Mouse (Mus musculus) adrenal gland, adult 2 months (tissue): Measurements from ENCODE around the gene Uts2. TPM values are rescaled to one million over a fixed set of nuclear protein-coding genes. Genes with fewer than 3 reads are reported as not detected.

Experiments
- DNase-seq: peaks from one replicate; pipeline ENCODE4 v3.0.0; 2021
- long read RNA-seq: library from polyadenylated mRNA; stranded (forward); transcript quantifications from one replicate; pipeline ENCODE4 v2.0.0, GENCODE M21; 2021
- polyA plus RNA-seq: library from polyadenylated mRNA; depleted of rRNA; stranded (reverse); fragments of >200 nt; gene quantifications from 2 replicates; pipeline ENCODE4 v1.2.3, GENCODE M21; 2012; rRNA removed
- total RNA-seq, 2 experiments: library from RNA; stranded (reverse); gene quantifications; 2 replicates each; pipeline ENCODE4 v1.2.3; 2021

Uts2 gene
- total RNA-seq: not detected
- not detected in 2 replicates for polyA plus RNA-seq
- long read RNA-seq: 0 reads

GRCm38 (mm10) chr4:150996797-150997196 lies at the start of gene Uts2:
Gene Uts2, plus strand, starts transcription at chr4:150997097.
- no peak for DNase-seq

DNA sequence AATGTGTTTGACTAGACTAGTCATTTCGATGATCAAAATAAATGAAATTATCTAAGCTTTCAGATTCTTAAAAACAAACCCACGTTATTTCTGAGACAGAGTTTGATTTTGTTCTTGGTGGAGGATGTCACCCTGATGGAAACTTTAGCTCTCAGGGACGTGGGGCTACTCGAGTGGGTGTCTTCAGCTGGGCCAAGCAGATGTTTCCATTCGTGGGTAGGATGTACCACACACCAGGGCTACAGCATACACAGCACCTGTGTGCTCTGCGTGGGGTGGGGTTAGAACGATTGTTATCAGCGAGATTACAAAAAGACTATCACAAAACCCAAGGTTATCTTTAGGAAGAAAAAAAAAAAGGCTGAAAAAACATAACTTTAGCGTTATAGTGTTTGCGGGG lies 45.9 kb upstream of the Uts2 start:
- DNase-seq: no peak

GRCm38 (mm10) chr4:150956369-150957105 lies 40.4 kb upstream of the Uts2 start:
- DNase-seq: no peak

GRCm38 (mm10) chr4:150957106-150957458 lies 39.8 kb upstream of the Uts2 start:
- no peak for DNase-seq

- no peak for DNase-seq
Observed at GRCm38 (mm10) chr4:150958536-150958935, 38.4 kb upstream of the Uts2 start.

GRCm38 (mm10) chr4:150962231-150962630 lies 34.7 kb upstream of the Uts2 start:
- DNase-seq: peak; percentile 87

DNA sequence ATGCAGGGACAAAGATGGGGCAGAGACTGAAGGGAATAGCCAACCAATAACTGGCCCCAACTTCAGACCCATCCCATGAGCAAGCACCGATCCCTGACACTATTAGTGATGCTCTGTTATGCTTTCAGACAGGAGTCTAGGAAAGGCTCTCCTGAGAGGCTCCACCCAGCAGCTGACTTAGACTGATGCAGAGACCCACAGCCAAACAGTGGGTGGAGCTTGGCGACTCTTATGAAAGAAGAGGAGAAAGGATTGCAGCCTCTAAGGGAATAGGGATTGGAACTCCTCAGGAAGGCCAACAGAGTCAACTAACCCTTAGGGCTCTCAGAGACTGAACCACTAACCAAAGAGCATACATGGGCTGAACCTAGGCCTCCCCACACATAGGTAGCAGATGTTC lies 33.2 kb upstream of the Uts2 start:
- DNase-seq: no peak

DNA sequence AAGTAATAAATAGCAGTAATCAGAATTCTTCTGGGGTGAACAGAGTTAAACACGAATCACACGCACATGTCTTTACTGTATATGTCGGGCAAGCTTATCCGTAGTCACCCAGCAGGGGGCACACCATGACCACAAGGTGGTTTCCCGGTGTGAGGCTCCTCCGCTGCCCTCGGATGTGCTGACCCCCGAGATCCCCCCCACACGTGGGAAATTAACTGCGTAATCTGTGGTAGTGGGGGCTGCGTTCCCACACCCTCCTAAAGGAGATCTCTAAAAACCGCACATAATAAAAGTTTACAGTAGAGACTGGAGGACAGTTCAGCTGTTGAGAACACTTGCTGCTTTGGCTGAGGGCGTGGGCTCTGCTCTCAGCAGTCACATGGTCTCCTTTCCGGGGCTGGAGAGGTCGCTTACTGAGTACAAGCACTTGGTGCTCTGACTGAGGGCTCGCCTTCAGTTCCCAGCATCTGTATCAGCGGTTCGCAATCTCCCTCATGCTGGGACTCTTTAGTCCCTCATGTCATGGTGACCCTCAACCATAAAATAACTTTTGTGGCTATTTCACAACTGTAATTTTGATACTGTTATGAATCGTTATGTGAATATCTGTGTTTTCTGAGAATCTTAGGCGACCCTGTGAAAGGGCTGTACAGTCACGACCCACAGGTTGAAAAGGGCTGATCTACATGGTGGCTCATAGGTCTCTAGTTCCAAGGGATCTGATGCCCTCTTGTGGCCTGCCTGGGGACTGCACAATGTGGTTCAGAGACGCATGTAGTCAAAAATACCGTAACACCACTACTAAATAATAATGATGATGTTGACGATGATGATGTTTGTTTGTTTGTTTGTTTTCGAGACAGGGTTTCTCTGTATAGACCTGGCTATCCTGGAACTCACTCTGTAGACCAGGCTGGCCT lies 32.0 kb upstream of the Uts2 start:
- peak; percentile 82 for DNase-seq

DNA sequence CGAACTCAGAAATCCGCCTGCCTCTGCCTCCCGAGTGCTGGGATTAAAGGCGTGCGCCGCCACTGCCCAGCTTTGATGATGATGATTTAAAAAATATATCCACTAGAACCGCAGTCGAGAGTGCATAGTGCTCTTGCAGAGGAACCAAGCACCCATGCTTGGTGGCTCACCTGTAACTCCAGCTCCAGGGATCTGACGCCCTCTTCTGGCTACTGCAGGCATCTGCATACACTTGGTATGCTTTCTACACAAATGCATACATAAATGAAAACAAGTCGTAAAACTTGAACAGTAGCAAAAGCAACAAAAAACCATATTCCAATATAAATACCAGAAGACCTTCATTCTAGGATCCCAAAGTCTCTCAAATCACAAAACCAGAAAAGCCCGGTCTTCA lies 31.3 kb upstream of the Uts2 start:
- no peak for DNase-seq

DNA sequence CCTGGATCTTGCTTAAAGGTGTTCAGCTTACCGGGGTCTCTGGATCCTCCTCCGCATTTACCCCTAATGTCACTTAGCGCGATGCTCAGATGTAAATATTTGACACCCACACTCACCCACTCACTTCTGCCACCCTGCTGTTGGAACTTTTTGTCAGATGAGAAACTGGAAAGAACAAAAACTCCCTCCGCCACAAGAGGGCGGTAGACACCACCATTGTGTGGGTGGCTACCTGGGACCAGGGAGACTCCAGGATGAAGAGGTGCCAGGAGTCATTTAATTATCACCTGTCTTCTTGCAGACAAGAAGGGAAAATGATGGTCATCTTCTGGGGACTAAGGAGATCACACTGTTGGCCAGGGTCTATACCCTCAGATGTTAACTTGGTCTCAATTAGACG lies 30.3 kb upstream of the Uts2 start:
- peak; percentile 54 for DNase-seq

DNA sequence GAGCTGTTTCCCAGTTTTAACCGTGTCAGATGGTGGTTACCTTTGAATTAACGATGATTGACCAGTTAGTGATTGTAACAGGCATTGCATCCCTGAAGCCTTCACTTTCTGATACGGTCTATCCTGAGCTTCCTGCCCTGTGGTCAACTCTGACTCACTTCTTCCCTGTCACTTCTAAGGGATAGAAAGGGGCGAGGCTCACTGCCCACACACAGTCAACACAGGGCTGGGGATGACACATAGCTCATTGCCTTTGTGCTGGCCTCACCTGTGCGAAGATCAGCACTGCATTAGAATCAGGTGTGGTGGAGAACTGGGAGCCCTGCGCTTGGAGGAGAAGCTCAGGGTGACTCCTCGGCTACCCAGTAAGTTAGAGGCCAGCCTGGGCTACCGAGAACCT lies 27.9 kb upstream of the Uts2 start:
- DNase-seq: no peak

- DNase-seq: peak; percentile 82
Observed at GRCm38 (mm10) chr4:150973264-150973663, 23.6 kb upstream of the Uts2 start.

- no peak for DNase-seq
Observed at GRCm38 (mm10) chr4:150975145-150975544, 21.8 kb upstream of the Uts2 start.

DNA sequence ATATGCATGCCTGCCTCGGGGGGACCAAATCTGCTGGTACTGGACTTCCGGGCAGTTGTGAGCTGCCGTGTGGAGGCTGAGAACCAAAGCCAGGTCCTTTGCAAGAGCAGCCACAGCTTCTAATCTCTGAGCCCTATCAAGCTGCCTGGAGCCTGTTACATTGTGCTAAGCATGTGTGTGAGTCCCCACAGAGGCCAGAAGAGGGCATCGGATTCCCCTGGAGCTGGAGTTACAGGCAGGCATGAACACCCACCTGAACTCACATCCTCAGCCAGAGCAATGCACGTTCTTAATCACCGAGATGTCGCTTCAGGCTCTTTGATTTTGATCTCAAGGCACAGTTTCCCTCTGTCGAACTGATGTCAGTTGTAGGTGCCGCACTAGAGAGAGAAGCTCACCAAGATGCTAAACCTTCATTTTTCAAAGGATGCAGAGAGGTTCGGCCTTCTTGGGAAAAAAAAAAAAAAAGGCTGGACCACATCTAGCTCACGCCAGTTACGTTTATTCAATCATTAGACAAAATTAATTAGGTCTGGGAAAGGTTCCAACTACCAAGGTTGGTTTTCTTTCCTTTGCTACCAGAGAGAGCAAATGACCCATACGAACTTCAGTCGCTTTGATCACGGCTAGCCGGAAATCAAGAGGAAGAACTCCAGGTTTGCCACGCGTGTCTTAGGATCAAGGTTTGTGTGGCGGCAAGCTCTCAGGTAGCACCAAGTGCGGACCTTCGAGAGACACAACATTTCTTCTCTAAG lies 18.6 kb upstream of the Uts2 start:
- no peak for DNase-seq

DNA sequence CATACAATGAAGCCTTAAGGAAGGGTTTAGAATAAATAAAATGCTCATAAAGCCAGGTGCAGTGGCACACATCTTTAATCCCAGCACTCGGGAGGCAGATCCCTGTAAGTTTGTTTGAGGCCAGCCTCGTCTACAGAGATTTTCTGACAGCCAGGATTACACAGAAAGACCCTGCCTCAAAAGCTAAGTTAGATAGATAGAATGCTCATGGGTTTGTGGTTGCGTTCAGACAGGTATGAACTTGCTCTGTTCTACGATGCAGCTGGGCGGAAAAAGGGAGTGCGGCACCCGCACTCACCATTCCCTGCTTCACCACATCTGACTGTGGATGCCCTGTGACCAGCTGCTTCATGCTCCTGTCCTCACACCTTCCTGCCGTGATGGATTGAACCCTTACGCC lies 17.4 kb upstream of the Uts2 start:
- no peak for DNase-seq

- no peak for DNase-seq
Observed at GRCm38 (mm10) chr4:150980153-150980552, 16.7 kb upstream of the Uts2 start.

DNA sequence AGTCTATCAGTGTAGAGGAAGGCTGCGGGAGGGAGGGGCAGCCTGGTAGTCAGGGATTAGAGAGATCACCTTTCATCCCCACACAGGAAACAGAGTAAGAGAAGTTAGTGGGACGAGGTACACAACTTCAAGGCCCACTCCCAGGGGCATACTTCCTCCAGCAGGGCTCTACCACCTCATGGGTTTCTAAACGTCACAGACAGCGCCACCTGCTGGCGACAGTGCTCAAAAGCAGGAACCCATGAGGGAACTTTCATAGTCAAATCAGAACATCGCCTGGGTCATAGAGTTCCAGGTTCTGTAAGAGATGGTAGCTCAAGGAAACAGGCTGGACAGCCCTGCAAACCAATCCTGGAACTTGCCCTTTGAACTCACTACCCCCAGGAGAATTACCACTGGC lies 6.7 kb upstream of the Uts2 start:
- DNase-seq: peak; percentile 19

GRCm38 (mm10) chr4:150998626-150999025 lies 1.7 kb downstream of the Uts2 start:
- DNase-seq: no peak

- no peak for DNase-seq
Observed at GRCm38 (mm10) chr4:151001397-151001796, 4.5 kb downstream of the Uts2 start.

- no peak for DNase-seq
Observed at GRCm38 (mm10) chr4:151005656-151006318, 8.9 kb downstream of the Uts2 start.

- peak; percentile 5 for DNase-seq
Observed at GRCm38 (mm10) chr4:151006945-151007344, 10.0 kb downstream of the Uts2 start.

- DNase-seq: no peak
Observed at GRCm38 (mm10) chr4:151010316-151010715, 13.4 kb downstream of the Uts2 start.
